Mouse (Mus musculus): Measurements from ENCODE around the gene Ddx6.

GRCm38 (mm10) chr9:44602766-44603165 lies 1.9 kb upstream of the Ddx6 start:
- no peak for TF ChIP-seq POLR2A (IDR thresholded peaks at IDR 0.05; ENCODE audit: borderline replicate concordance, control insufficient read depth, low read depth, low read length)
- no peak for TF ChIP-seq CTCF (IDR thresholded peaks at IDR 0.05; ENCODE audit: control insufficient read depth, insufficient read depth, low read length)
